Mouse (Mus musculus): Measurements from ENCODE around the gene Btbd11. TPM values are rescaled to one million over a fixed set of nuclear protein-coding genes. Genes with fewer than 3 reads are reported as not detected.

Btbd11 gene
- polyA plus RNA-seq, 1 experiment from 2014 or later: 2.8 TPM

DNA sequence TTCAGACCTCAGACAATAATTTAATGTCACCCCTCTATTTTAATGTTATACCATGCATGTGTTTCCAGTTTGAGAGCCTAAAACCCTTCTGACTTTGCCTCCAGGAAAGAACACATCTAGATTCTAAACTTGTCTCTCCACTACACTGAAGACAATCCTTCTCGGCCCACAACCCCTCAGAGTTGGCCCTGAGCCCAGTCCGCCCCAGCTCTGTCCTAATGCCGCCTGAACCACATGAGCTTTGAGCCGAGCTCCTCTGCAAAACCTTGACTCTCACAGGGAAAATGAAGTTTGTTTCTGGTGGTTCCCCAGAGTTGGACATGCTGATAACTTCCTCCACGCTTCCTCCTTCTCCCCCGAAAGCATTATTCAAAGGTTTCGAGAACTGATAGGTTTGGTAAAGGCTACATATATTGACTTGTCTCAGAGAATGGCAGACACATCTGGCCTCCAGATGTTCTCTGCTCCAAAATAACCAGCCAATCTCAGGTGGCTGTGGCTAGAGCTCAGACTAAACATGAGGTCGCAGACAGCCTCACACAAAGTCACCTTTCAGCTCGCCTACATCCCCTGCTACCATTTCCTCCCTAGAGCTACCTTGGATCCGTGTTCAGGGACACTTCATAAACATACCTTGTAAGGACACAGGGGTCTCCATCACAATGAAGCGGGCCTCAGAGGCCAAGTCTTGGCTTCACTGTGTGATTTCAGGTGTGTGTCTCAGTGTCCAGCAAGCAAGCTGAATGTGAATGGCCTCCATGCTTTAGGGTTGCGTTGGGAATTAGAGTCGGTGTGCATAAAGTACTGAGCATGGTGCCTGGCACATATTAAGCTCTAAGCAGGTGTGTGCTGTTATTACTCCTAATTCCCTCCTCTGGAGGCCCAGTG, 130.9 kb downstream of the Btbd11 start:
- Histone ChIP-seq H3K27ac (ENCODE audit: low read length) (no peak overlapping the region), H3K4me2 (ENCODE audit: low read depth, low read length) (no peak overlapping the region), H3K9ac (ENCODE audit: low read length) (no peak overlapping the region), H3K4me3 (replicated peaks; ENCODE audit: low read length) (no peak overlapping the region), H3K36me3 (ENCODE audit: control insufficient read depth, insufficient read depth, low read length) (no peaks in the 10 kb centered on the region), H3K9me3 (replicated peaks; ENCODE audit: control insufficient read depth, low read length) (no peaks in the 10 kb centered on the region), H3K4me1 (ENCODE audit: control insufficient read depth, insufficient read depth, low read length) (peaks cover 3% of the 10 kb centered on the region; the same call in 1 of the 2 replicates), H3K27me3 (ENCODE audit: control insufficient read depth, insufficient read depth, low read length) (no peaks in the 10 kb centered on the region)
- WGBS: 63% methylated on average over 13 of the region's 13 CpGs
- no peak for ATAC-seq (ENCODE audit: insufficient read depth, low FRiP score)

DNA sequence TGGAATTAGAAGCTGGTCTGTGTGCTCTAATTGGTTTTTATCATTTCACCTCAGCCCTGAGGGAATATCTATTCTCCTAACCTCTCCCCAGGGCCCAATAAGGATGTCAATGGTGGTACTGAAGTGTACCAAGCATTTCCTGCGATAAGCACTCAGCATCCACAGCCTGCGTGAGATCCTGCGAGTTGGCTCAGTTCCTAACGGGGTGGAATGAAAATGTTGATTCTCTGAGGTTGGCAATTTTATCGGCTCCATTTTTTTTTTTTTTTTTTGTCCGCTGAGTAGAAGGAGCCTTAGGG, 131.4 kb downstream of the Btbd11 start:
- Histone ChIP-seq H3K27me3 (ENCODE audit: control insufficient read depth, insufficient read depth, low read length) (no peaks in the 10 kb centered on the region), H3K4me1 (ENCODE audit: control insufficient read depth, insufficient read depth, low read length) (peaks cover 3% of the 10 kb centered on the region; the same call in 1 of the 2 replicates), H3K4me3 (replicated peaks; ENCODE audit: low read length) (no peak overlapping the region), H3K9ac (ENCODE audit: low read length) (no peak overlapping the region), H3K4me2 (ENCODE audit: low read depth, low read length) (no peak overlapping the region), H3K36me3 (ENCODE audit: control insufficient read depth, insufficient read depth, low read length) (no peaks in the 10 kb centered on the region), H3K9me3 (replicated peaks; ENCODE audit: control insufficient read depth, low read length) (no peaks in the 10 kb centered on the region), H3K27ac (ENCODE audit: low read length) (no peak overlapping the region)
- 88% methylated on average over 6 of the region's 6 CpGs for WGBS
- no peak for ATAC-seq (ENCODE audit: insufficient read depth, low FRiP score)

DNA sequence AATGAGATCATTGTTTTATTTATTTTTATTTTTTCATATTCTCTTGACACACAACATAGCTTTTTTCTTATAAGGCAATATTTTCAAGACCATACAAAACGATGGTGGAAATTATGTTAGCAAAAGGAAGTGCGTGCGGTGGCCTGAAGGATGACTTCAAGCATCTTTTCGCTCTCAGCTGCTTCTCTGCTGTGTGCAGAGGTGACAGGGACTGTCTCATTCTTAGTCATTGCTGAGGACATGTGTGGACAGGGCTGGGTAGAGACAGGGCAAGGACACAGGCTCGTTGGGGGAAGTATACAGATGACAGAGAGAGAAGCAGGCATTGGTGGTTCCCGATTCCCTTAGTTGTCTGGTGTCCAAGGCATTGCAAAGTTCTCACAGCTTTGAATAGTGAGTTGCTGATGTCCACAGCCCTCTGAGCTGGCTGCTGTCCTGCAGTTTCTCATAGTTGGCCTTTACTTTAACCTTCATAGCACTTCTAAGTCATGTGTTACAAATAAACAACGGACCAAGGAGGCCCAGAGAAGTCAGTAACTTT, 135.7 kb downstream of the Btbd11 start:
- Histone ChIP-seq H3K9ac (ENCODE audit: low read length) (no peak overlapping the region), H3K4me2 (ENCODE audit: low read depth, low read length) (no peak overlapping the region), H3K27ac (ENCODE audit: low read length) (no peak overlapping the region), H3K36me3 (ENCODE audit: control insufficient read depth, insufficient read depth, low read length) (no peaks in the 10 kb centered on the region), H3K9me3 (replicated peaks; ENCODE audit: control insufficient read depth, low read length) (no peaks in the 10 kb centered on the region), H3K27me3 (ENCODE audit: control insufficient read depth, insufficient read depth, low read length) (no peaks in the 10 kb centered on the region), H3K4me3 (replicated peaks; ENCODE audit: low read length) (no peak overlapping the region), H3K4me1 (ENCODE audit: control insufficient read depth, insufficient read depth, low read length) (peaks cover 3% of the 10 kb centered on the region; the same call in 1 of the 2 replicates)
- 78% methylated on average over 7 of the region's 7 CpGs for WGBS
- ATAC-seq (ENCODE audit: insufficient read depth, low FRiP score): no peak

DNA sequence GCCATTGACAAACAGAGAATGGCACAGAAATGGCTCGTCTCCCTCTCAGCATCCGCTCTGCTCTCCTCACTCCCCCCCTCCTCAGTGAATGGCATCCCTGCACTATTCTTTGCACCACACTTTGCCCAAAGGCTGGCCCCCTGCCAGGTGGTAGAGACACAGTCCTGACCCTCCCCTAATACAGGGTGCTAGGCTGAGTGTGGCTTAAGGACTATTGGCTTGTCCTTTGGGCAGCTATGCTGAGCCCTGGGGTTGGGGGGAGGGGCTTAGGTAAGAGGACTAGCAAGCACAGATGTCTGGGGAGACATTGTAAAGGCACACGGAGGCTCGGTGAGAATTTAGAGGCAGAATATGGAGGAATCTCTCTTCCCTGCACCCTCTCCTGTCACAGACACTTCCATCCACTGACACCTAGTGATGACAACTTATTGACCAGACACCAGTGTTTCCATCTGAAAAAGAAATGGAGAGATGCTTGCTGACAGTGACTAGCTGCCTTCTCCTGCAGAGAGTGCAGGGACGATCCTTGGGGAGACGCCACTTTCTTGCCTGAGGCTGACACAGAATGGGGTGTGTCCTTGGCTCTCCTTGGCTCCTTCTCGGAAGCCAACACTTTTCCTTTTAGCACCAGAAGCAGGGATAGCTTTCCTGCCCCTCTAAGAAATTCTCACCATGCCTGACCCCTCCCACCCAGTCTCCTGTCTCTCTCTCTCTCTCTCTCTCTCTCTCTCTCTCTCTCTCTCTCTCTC, 138.8 kb downstream of the Btbd11 start:
- Histone ChIP-seq H3K4me1 (ENCODE audit: control insufficient read depth, insufficient read depth, low read length) (no peaks in the 10 kb centered on the region), H3K4me3 (replicated peaks; ENCODE audit: low read length) (no peak overlapping the region), H3K4me2 (ENCODE audit: low read depth, low read length) (no peak overlapping the region), H3K9ac (ENCODE audit: low read length) (no peak overlapping the region), H3K9me3 (replicated peaks; ENCODE audit: control insufficient read depth, low read length) (no peaks in the 10 kb centered on the region), H3K27me3 (ENCODE audit: control insufficient read depth, insufficient read depth, low read length) (no peaks in the 10 kb centered on the region), H3K27ac (ENCODE audit: low read length) (no peak overlapping the region), H3K36me3 (ENCODE audit: control insufficient read depth, insufficient read depth, low read length) (no peaks in the 10 kb centered on the region)
- 43% methylated on average over 7 of the region's 7 CpGs for WGBS
- no peak for ATAC-seq (ENCODE audit: insufficient read depth, low FRiP score)

DNA sequence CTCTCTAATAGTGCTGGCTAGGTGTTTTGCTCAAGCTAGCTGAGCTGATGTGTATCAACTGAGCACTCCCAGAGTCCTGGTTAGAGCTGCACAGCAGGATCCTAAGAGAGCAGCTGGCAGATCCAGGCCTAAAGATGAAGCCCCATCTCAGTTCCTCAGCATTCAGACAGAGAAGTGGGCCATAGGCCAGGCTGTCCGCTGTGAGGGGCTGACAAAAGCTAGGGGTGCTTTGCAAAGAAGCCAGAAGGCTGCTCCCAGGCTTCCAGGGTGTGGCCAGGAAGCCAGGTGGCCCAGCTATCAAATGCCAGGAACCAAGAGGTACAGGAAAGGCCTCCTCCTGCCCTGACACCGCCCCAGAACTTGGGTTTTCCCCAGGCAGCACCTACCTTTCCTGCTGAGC, 140.0 kb downstream of the Btbd11 start:
- 62% methylated on average over 2 of the region's 2 CpGs for WGBS
- no peak overlapping the region for H3K4me2 ChIP-seq (ENCODE audit: low read depth, low read length)
- H3K4me3 ChIP-seq (replicated peaks; ENCODE audit: low read length): no peak overlapping the region
- no peak for ATAC-seq (ENCODE audit: insufficient read depth, low FRiP score)
- no peak overlapping the region for H3K9ac ChIP-seq (ENCODE audit: low read length)
- no peak overlapping the region for H3K27ac ChIP-seq (ENCODE audit: low read length)
- H3K27me3 ChIP-seq (ENCODE audit: control insufficient read depth, insufficient read depth, low read length): no peaks in the 10 kb centered on the region
- H3K4me1 ChIP-seq (ENCODE audit: control insufficient read depth, insufficient read depth, low read length): no peaks in the 10 kb centered on the region
- no peaks in the 10 kb centered on the region for H3K36me3 ChIP-seq (ENCODE audit: control insufficient read depth, insufficient read depth, low read length)
- no peaks in the 10 kb centered on the region for H3K9me3 ChIP-seq (replicated peaks; ENCODE audit: control insufficient read depth, low read length)

DNA sequence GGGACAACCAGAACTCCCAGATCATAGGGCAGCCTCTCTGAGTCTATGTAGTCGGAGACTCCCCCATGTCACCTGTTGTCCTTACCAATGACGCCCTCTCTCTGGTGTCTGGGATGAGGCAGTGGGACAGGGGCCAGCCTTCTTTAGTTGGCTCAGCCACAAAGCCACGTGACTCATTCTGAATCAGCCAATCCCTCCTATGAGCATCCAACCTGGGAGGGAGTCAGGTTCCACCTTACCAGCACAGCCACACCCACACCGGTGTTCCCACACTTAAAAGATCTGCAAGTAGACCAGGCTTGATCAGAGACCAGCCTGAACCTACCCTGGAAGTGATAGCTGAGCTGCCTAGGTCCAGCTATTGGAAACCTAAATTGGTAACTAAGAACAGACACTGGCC, 141.1 kb downstream of the Btbd11 start:
- 50% methylated on average over 4 of the region's 4 CpGs for WGBS
- Histone ChIP-seq H3K4me3 (replicated peaks; ENCODE audit: low read length) (no peak overlapping the region), H3K9me3 (replicated peaks; ENCODE audit: control insufficient read depth, low read length) (no peaks in the 10 kb centered on the region), H3K4me2 (ENCODE audit: low read depth, low read length) (no peak overlapping the region), H3K27ac (ENCODE audit: low read length) (no peak overlapping the region), H3K27me3 (ENCODE audit: control insufficient read depth, insufficient read depth, low read length) (no peaks in the 10 kb centered on the region), H3K4me1 (ENCODE audit: control insufficient read depth, insufficient read depth, low read length) (no peaks in the 10 kb centered on the region), H3K9ac (ENCODE audit: low read length) (no peak overlapping the region), H3K36me3 (ENCODE audit: control insufficient read depth, insufficient read depth, low read length) (no peaks in the 10 kb centered on the region)
- ATAC-seq (ENCODE audit: insufficient read depth, low FRiP score): 0 out of 2 replicates have a peak, but pooled peaks have one; percentile 19

DNA sequence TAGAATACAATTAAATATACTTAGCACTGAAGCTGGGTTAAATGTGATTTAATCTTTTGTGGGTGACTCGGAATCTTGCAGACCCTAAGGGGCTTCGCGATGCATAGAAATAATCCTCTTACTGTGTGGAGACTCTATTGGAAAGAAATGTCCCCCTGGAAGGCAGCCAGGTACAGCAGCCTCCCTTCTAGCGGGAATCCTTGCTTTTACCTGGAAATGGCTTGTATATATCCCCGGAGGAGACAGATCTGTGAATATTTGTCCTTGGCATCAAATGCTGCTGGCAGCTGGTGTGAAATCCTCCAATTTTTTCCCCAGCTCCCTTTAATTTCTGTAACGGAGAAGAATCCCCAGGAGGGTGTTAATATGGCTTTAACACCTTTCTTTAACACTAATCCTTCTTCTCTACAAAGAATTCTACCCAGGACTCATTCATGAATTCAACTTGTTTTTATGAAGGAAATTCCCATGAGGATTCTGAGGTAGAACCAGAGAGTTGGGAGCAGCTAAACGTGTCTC, 146.6 kb downstream of the Btbd11 start:
- Histone ChIP-seq H3K9me3 (replicated peaks; ENCODE audit: control insufficient read depth, low read length) (no peaks in the 10 kb centered on the region), H3K4me3 (replicated peaks; ENCODE audit: low read length) (no peak overlapping the region), H3K4me1 (ENCODE audit: control insufficient read depth, insufficient read depth, low read length) (no peaks in the 10 kb centered on the region), H3K36me3 (ENCODE audit: control insufficient read depth, insufficient read depth, low read length) (no peaks in the 10 kb centered on the region), H3K27ac (ENCODE audit: low read length) (no peak overlapping the region), H3K9ac (ENCODE audit: low read length) (no peak overlapping the region), H3K4me2 (ENCODE audit: low read depth, low read length) (no peak overlapping the region), H3K27me3 (ENCODE audit: control insufficient read depth, insufficient read depth, low read length) (no peaks in the 10 kb centered on the region)
- no peak for ATAC-seq (ENCODE audit: insufficient read depth, low FRiP score)
- 57% methylated on average over 7 of the region's 7 CpGs for WGBS

DNA sequence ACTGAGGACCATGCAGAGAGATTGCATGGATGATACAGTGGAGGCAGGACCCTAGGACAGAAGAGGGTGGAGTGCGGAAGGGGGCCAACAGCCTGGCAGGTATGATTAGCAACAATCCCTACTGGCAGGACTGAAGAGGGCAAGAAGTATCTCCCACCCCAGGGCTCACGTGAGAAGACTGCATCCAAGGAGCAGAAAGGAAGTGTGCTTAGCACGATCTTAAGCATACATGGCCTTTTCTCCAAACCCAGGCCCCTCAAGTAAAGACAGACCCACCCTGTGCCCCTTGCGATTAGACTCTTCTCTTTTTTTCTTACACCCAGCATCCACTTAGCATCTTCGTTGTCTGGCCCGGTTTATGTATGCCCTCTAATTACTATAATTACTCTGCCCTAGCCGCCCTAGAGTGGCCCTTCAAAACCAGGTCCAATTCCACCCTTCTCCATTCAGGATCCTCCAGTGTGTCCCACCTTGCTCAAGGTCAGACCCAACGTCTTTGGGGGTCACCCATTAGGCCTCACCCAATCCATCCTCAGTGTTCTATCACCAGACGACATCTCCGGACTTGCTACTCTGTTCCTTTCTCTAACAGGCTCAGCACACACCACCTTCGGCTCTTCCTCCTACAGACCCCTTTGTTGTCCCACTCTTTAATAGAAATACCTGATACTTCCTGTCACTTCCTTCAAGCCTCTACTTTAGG, 151.6 kb downstream of the Btbd11 start:
- Histone ChIP-seq H3K4me3 (replicated peaks; ENCODE audit: low read length) (no peak overlapping the region), H3K9me3 (replicated peaks; ENCODE audit: control insufficient read depth, low read length) (no peaks in the 10 kb centered on the region), H3K27ac (ENCODE audit: low read length) (no peak overlapping the region), H3K36me3 (ENCODE audit: control insufficient read depth, insufficient read depth, low read length) (no peaks in the 10 kb centered on the region), H3K4me1 (ENCODE audit: control insufficient read depth, insufficient read depth, low read length) (no peaks in the 10 kb centered on the region), H3K27me3 (ENCODE audit: control insufficient read depth, insufficient read depth, low read length) (no peaks in the 10 kb centered on the region), H3K9ac (ENCODE audit: low read length) (no peak overlapping the region), H3K4me2 (ENCODE audit: low read depth, low read length) (no peak overlapping the region)
- ATAC-seq (ENCODE audit: insufficient read depth, low FRiP score): no peak
- 85% methylated on average over 11 of the region's 11 CpGs for WGBS

All from stomach, embryonic 16.5 days (tissue).